Mouse (Mus musculus) layer of hippocampus, postnatal 10 days (tissue): Measurements from ENCODE around the gene Slc17a6. TPM values are rescaled to one million over a fixed set of nuclear protein-coding genes. Genes with fewer than 3 reads are reported as not detected.

Source experiments
- DNase-seq, 2 experiments: peaks; one replicate each; pipeline ENCODE4 v3.0.0; 2021; ENCODE audit warnings: low spot score in 2 of 2
- long read RNA-seq: library from polyadenylated mRNA; stranded (forward); transcript quantifications from one replicate; pipeline ENCODE4 v2.0.0, GENCODE M21; 2023
- total RNA-seq, 2 experiments: library from RNA; stranded (reverse); gene quantifications; 2 replicates each; pipeline ENCODE4 v1.2.3; 2021

The Slc17a6 gene
- 10 to 100 TPM; 42.7 to 57.6 TPM for total RNA-seq
- long read RNA-seq, full-length matches to known transcripts: 13 of 16 reads
- long read RNA-seq, partial matches to known transcripts: 2 of 16 reads
- long read RNA-seq, other reads (novel, unspliced or antisense): 1 of 16 reads

- peak; percentile 61 to 75 for DNase-seq
These were observed at the start of gene Slc17a6 for GRCm38 (mm10) chr7:51621694-51622145. Slc17a6 (plus strand) TSS chr7:51622006.

GRCm38 (mm10) chr7:51600021-51600420 is 21.8 kb upstream of the Slc17a6 start:
- no peak for DNase-seq

GRCm38 (mm10) chr7:51603741-51604140 is 18.1 kb upstream of the Slc17a6 start:
- no peak for DNase-seq

- no peak for DNase-seq
These were observed 7.4 kb upstream of the Slc17a6 start for GRCm38 (mm10) chr7:51614404-51614803.

- DNase-seq: no peak
These were observed 3.9 kb upstream of the Slc17a6 start for GRCm38 (mm10) chr7:51617941-51618340.

- no peak for DNase-seq
These were observed 3.4 kb upstream of the Slc17a6 start for GRCm38 (mm10) chr7:51618412-51618811.

GRCm38 (mm10) chr7:51619977-51620376 is 1.8 kb upstream of the Slc17a6 start:
- no peak for DNase-seq

- peak; percentile 51 to 61 for DNase-seq
These were observed 390 bp downstream of the Slc17a6 start for GRCm38 (mm10) chr7:51622196-51622595.

- DNase-seq: peak in 1 of 2 experiments; percentile 13
These were observed 860 bp downstream of the Slc17a6 start for GRCm38 (mm10) chr7:51622666-51623065.

- DNase-seq: peak in 1 of 2 experiments; percentile 25
These were observed 2.6 kb downstream of the Slc17a6 start for GRCm38 (mm10) chr7:51624336-51624897.

GRCm38 (mm10) chr7:51625161-51625560 is 3.4 kb downstream of the Slc17a6 start:
- DNase-seq: peak in 1 of 2 experiments; percentile 45

- DNase-seq: peak in 1 of 2 experiments; percentile 20
These were observed 3.9 kb downstream of the Slc17a6 start for GRCm38 (mm10) chr7:51625591-51626255.

GRCm38 (mm10) chr7:51626451-51627000 is 4.7 kb downstream of the Slc17a6 start:
- DNase-seq: peak in 1 of 2 experiments; percentile 32

GRCm38 (mm10) chr7:51627001-51627631 is 5.3 kb downstream of the Slc17a6 start:
- peak; percentile 24 to 36 for DNase-seq

GRCm38 (mm10) chr7:51627666-51628065 is 5.9 kb downstream of the Slc17a6 start:
- peak in 1 of 2 experiments; percentile 18 for DNase-seq

GRCm38 (mm10) chr7:51628349-51628748 is 6.5 kb downstream of the Slc17a6 start:
- peak in 1 of 2 experiments; percentile 15 for DNase-seq

GRCm38 (mm10) chr7:51629206-51629605 is 7.4 kb downstream of the Slc17a6 start:
- DNase-seq: no peak

GRCm38 (mm10) chr7:51631171-51631570 is 9.4 kb downstream of the Slc17a6 start:
- DNase-seq: no peak

GRCm38 (mm10) chr7:51632543-51633229 is 10.9 kb downstream of the Slc17a6 start:
- DNase-seq: no peak

- DNase-seq: no peak
These were observed 11.5 kb downstream of the Slc17a6 start for GRCm38 (mm10) chr7:51633230-51633844.

- DNase-seq: no peak
These were observed 35.3 kb downstream of the Slc17a6 start for GRCm38 (mm10) chr7:51657152-51657551.
